Mouse (Mus musculus): Measurements from ENCODE around the gene Eya3.
"Not testable (repeated sequence)": the region's sequence is repeated elsewhere in the genome, so short reads cannot be mapped to it uniquely, and the experiment has no call there.

Gene Eya3

DNA sequence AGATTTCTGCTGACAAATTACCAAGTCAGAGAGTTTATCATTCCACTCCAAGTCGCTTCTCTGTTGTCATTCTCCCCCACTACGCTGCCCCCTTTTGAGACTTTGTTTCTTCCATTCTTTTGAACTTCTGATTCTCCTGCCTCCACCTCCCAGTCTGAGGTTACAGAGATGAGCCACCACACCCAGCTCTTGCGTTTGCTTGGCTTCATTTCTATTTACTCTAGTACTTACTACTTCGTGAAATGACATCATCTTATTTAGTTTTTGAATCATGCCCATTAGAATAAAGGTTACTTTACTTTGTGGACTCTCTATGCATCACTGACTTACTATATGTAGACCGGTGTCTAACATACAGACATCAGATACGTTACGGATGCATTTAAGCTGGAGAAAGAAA is 8.7 kb downstream of the Eya3 start:
- no peak for DNase-seq (ENCODE audit: low read depth, low spot score)

GRCm38 (mm10) chr4:132649271-132649999 is 10.6 kb downstream of the Eya3 start:
- no peak for DNase-seq (ENCODE audit: low read depth, low spot score)

DNA sequence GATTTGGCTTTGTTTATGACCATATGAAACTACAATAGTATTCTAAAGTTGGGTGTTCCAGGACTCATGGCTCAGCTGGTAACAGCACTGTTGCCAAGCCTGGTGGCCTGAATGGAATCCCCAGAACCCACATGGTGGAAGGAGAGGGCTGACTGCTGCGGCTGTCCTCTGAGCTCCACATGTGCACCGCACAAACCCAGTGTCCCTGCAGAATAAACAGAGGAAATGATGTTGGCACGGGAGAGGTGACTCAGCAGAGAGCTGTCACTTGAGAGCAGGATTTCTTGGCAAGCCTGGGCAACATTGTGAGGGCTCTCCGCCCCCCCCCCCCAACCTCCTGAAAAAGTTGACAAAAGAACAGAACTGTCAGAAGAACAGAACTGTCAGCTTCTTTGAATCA is 14.1 kb downstream of the Eya3 start:
- no peak for DNase-seq (ENCODE audit: low read depth, low spot score)

- DNase-seq (ENCODE audit: low read depth, low spot score), result no peak
Observed at GRCm38 (mm10) chr4:132653799-132654198, 15.0 kb downstream of the Eya3 start.

- no peak for DNase-seq (ENCODE audit: low read depth, low spot score)
Observed at GRCm38 (mm10) chr4:132655290-132655689, 16.5 kb downstream of the Eya3 start.

GRCm38 (mm10) chr4:132659106-132659505 is 20.3 kb downstream of the Eya3 start:
- DNase-seq (ENCODE audit: low read depth, low spot score), result no peak

- DNase-seq (ENCODE audit: low read depth, low spot score), result no peak
Observed at GRCm38 (mm10) chr4:132672697-132673096, 33.9 kb downstream of the Eya3 start.

DNA sequence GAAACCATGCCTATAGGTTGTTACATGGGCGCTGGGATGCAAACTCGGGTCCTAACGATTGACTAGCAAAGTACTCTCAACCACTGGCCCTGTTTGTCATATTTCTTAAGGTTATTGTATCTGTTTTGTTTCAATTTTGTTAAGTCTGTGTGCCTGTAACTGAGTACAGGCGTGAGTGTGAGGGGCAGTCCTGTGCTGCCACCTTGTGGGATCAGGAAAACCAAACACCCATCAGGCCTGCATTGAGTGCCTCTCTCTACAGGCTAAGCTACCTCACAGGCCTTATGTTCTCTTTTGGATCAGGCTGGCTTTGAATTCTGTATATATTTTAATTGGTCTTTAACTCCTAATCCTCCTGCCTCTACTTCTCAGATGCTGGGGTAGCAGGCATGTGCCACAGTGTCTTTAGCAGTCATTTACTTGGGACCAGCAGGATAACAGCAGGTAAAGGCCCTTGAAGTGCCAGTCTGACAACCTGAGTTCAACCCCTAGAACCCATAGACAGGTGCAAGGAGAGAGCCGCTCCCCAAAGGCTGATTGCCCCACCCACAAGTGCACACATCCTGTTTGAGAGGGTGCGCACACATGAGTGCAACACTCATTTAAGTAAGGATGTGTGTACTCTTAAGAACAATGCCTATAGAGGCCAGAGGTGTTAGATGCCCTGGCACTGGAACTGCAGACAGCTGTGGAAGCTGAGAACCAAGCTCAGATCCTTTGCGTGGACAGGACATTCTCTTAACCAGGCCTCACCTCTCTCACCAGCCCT is 38.2 kb downstream of the Eya3 start:
- peak; percentile 3 for DNase-seq (ENCODE audit: low read depth, low spot score)

GRCm38 (mm10) chr4:132689634-132690033 is 50.8 kb downstream of the Eya3 start:
- DNase-seq (ENCODE audit: low read depth, low spot score), result no peak

GRCm38 (mm10) chr4:132693366-132693765 is 54.6 kb downstream of the Eya3 start:
- no peak for DNase-seq (ENCODE audit: low read depth, low spot score)

DNA sequence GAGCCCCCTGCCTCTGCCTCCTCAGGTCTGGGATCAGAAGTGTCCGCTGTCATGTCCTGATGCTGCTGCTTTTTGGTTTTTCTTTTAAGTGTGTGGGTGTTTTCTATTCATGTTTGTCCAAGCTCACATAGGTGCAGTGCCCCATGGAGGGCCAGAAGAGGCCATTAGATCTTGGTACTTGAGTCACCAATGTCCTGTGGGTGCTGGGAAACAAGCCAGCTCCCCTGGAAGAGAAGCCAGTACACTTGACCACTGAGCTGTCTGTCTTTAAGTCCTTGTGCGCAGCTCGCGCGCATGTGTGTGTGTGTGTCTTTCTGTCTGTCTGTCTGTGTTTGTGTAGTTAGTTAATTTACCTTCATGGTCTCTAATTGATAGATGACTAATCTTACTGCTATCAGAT is 63.3 kb downstream of the Eya3 start:
- DNase-seq (ENCODE audit: low read depth, low spot score), result no peak

- DNase-seq (ENCODE audit: low read depth, low spot score), result no peak
Observed at GRCm38 (mm10) chr4:132706885-132707284, 68.1 kb downstream of the Eya3 start.

DNA sequence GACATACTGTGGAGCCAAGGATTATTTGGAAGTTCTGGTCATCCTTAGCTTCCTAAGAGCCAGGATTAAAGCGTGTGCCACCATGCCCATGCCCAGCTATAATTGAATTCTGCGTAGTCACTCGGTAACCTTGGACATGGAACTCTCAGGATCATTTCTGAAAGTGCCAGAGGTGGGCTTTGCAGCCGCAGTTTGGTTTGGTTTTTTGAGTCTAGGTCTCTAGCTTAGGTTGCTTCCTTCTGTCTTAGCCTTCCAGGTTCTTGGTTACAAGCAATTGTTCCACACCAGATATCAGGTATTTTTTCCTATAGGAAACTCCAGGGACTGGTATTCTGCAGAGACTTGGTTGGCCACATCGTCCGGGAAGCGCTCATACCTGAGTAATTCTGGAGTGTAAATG is 74.4 kb downstream of the Eya3 start:
- no peak for DNase-seq (ENCODE audit: low read depth, low spot score)

DNA sequence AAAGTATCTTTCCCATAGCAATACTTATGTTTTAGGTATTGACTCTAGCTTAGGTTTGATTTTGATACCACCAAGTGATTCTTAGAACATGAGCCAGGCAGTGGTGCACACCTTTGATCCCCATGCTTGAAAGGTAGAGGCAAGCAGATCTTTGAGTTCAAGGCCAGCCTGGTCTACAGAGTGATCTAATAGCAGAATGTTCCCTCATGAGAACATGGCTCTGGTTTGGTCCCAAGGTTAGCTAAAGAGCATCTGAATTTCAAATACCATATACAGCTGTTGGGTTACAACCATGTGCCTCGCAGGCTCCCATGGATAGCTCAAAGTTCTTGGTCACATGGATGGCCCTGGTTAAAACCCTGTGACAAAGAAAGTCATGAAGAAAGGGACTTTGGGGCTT is 79.5 kb downstream of the Eya3 start:
- no peak for DNase-seq (ENCODE audit: low read depth, low spot score)

DNA sequence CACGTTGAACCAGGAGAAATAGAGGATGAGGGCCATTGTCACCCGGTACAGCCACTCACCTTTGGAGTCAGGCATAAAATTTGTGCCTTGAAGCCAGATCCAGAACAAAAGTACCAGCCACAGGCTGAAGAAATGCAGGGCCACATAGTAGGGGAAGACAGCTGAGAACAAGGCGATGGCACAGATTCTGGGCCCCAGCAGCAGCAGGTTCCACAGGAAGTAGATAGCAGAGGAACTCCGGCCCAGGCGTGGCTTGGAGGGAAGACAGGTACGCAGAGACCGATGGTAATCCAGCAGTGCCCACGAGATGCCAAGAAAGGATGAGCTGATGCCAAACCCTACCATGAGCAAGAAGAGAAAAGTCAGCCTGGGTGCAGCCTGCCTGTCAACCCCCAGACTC is 89.4 kb downstream of the Eya3 start:
- no peak for DNase-seq (ENCODE audit: low read depth, low spot score)

GRCm38 (mm10) chr4:132731616-132732015 is 92.8 kb downstream of the Eya3 start:
- no peak for DNase-seq (ENCODE audit: low read depth, low spot score)

GRCm38 (mm10) chr4:132732148-132732684 is 93.4 kb downstream of the Eya3 start, which contains the start of gene Xkr8:
Xkr8 (minus strand) TSS chr4:132732546.
- DNase-seq (ENCODE audit: low read depth, low spot score), result peak; percentile 79

DNA sequence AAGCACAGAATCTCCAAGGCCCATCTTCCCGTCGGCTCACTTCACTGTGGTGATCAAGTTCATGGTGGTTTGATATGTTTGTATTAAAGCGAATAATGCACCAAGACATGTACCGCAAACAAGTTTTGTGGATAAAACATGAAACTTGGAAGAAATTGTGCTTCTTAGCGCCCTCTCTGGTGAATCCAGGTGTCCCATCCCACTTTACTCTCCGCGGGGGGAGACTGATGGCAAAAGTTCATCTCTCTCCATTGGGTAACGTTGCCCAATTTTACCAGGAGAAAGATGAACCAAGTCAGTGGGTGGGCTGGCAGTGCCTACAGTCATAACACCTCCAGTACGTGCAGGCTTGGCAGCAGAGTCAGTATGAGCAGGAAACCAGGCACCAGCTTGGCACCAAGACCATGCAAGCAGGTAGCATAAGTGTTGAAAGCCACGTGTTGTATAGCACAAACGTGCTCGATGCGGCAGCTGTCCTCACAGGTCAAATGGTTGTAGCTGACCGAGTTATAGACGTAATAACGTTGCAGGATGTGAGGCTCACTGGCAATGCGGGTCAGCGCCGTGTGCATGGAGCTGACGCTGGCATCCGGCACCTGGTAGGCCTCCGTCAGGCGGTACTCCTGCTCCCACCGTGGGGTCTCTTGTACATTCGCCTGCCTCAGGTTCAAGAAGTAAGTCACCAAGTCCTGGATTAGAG is 94.4 kb downstream of the Eya3 start:
- no peak for DNase-seq (ENCODE audit: low read depth, low spot score)

DNA sequence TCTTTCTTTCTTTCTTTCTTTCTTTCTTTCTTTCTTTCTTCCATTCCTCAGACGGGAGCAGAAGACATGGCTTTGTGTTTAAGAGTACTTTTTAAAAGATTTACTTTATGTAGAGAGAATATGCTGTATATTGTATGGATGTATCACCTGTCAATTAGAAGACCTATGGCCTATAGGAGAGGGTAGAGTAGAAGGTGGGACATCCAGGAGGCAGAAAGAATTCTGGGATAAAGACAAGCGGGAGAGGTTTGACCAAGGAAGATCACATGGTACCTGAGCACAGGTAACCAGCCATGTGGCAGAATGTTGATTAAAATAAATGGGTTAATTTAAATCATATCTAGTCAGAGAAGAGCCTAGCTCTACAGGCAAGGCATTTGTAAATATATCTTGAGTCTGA is 96.0 kb downstream of the Eya3 start:
- DNase-seq (ENCODE audit: low read depth, low spot score), result no peak

- DNase-seq (ENCODE audit: low read depth, low spot score), result no peak
Observed at GRCm38 (mm10) chr4:132735389-132735788, 96.6 kb downstream of the Eya3 start.

DNA sequence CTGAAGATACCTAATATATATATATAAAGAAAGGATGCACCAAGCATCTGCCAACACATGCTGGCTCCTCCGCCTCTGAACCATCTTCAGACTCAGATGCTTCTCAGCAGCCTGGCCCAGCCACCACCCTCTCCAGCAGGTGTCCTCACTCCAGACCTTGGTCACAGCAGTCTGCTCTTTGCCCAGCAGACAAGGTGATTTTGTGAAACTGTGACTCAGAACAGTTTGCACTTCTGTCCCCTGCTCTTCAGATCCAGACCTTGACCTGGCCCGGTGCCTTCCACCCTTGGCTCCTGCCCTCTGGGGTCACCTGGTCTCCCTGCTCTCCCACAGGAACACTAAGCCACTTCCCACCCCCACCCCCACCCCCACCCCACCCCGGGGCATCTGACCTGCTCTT is 97.1 kb downstream of the Eya3 start:
- DNase-seq (ENCODE audit: low read depth, low spot score), result no peak

DNA sequence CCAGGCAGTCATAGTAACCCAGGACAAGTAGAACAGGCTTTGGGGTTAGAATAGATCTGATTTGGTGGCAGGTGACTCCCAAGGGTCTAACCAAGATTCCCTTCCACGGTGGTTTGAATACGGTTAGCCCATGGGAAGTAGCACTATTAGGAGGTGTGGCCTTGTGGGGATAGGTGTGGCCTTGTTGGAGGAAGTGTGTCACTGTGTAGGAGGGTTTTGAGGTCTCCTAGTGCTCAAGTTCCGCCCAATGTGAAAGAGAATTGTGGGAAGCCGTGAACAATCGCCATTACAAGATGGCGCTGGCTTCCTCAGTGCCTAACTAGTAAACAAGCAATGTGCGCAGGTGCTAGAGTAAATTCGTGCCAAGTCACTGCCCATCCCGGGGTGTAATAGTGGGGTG is 98.4 kb downstream of the Eya3 start:
- DNase-seq (ENCODE audit: low read depth, low spot score), result not testable (repeated sequence)
